Mouse (Mus musculus) MEL (cell line): ENCODE results near the gene Cobl. TPM values are rescaled to one million over a fixed set of nuclear protein-coding genes. Genes with fewer than 3 reads are reported as not detected.

ENCODE experiments used
- DNase-seq: peaks from one replicate; pipeline ENCODE4 v3.0.0; 2011; ENCODE audit warnings: low read depth, low spot score
- H3K27ac ChIP-seq: 2 replicates; pipeline ENCODE4 v1.5.1; 2012; ENCODE audit warnings: low read depth, mild to moderate bottlenecking, control low read depth, low read length, moderate library complexity; ENCODE audit not compliant: control insufficient read depth
- H3K27me3 ChIP-seq, 2 experiments: fragments of 150-350 bp in 1 of 2; sonication (generic) in 1 of 2; 2 replicates each; pipeline ENCODE4 v1.6.1; 2012; ENCODE audit warnings: low read length in 2 of 2, mild to moderate bottlenecking in 2 of 2, improper control_type of control experiment in 1 of 2, moderate library complexity in 1 of 2; ENCODE audit not compliant: insufficient read depth in 2 of 2, control insufficient read depth in 1 of 2
- H3K36me3 ChIP-seq, 2 experiments: 2 replicates each; pipeline ENCODE4 v1.6.1; 2012 to 2014; ENCODE audit warnings: low read length in 2 of 2, improper control_type of control experiment in 1 of 2, inconsistent platforms in 1 of 2, mild to moderate bottlenecking in 1 of 2; ENCODE audit not compliant: insufficient read depth in 2 of 2, control insufficient read depth in 1 of 2
- H3K4me1 ChIP-seq, 2 experiments: fragments of 150-350 bp in 1 of 2; sonication (generic) in 1 of 2; 2 replicates each; pipeline ENCODE4 v1.6.1; 2012; ENCODE audit warnings: low read length in 2 of 2, improper control_type of control experiment in 1 of 2, mild to moderate bottlenecking in 1 of 2; ENCODE audit not compliant: insufficient read depth in 2 of 2, control insufficient read depth in 1 of 2
- H3K4me3 ChIP-seq, 2 experiments: fragments of 150-350 bp in 1 of 2; sonication (generic) in 1 of 2; 2 replicates each; pipeline ENCODE4 v1.5.1; 2012; ENCODE audit warnings: low read depth in 2 of 2, low read length in 2 of 2, mild to moderate bottlenecking in 2 of 2, moderate library complexity in 2 of 2, control low read depth in 1 of 2, improper control_type of control experiment in 1 of 2; ENCODE audit not compliant: control insufficient read depth in 1 of 2, insufficient read depth in 1 of 2
- H3K79me2 ChIP-seq: 2 replicates; pipeline ENCODE4 v1.6.1; 2012; ENCODE audit warnings: mild to moderate bottlenecking, low read length, moderate library complexity; ENCODE audit not compliant: control insufficient read depth, poor library complexity, insufficient read depth
- H3K9ac ChIP-seq: 2 replicates; pipeline ENCODE4 v1.6.1; 2012; ENCODE audit warnings: low read depth, mild to moderate bottlenecking, control low read depth, low read length, moderate library complexity; ENCODE audit not compliant: control insufficient read depth, poor library complexity, severe bottlenecking
- H3K9me3 ChIP-seq: fragments of 150-350 bp; sonication (generic); replicated peaks from 2 replicates; pipeline ENCODE4 v1.6.1; 2012; ENCODE audit warnings: mild to moderate bottlenecking, low read length, improper control_type of control experiment, moderate library complexity; ENCODE audit not compliant: insufficient read depth
- CHD1 ChIP-seq: IDR thresholded peaks from 2 replicates; pipeline ENCODE4 v1.6.1; 2012; ENCODE audit warnings: low read depth, mild to moderate bottlenecking, inconsistent platforms, low read length, improper control_type of control experiment
- E2F4 ChIP-seq: IDR thresholded peaks from 2 replicates; pipeline ENCODE4 v1.6.1; 2011; ENCODE audit warnings: low read depth, low read length, improper control_type of control experiment, borderline replicate concordance
- ETS1 ChIP-seq: IDR thresholded peaks from 2 replicates; pipeline ENCODE4 v1.6.1; 2012; ENCODE audit warnings: low read depth, mild to moderate bottlenecking, inconsistent platforms, low read length, improper control_type of control experiment, moderate library complexity
- GATA1 ChIP-seq: IDR thresholded peaks from 2 replicates; pipeline ENCODE4 v1.6.1; 2011; ENCODE audit warnings: low read depth, low read length, improper control_type of control experiment
- JUND ChIP-seq: IDR thresholded peaks from 2 replicates; pipeline ENCODE4 v1.6.1; 2011; ENCODE audit warnings: low read depth, mild to moderate bottlenecking, improper control_type of control experiment, low read length
- MAX ChIP-seq: IDR thresholded peaks from 2 replicates; pipeline ENCODE4 v1.6.1; 2011; ENCODE audit warnings: low read length, improper control_type of control experiment
- MEF2A ChIP-seq: IDR thresholded peaks from 2 replicates; pipeline ENCODE4 v1.6.1; 2014; ENCODE audit warnings: low read depth, mild to moderate bottlenecking, inconsistent platforms, low read length, improper control_type of control experiment; ENCODE audit not compliant: poor library complexity, insufficient replicate concordance, severe bottlenecking; ENCODE audit errors: extremely low read depth
- MXI1 ChIP-seq: IDR thresholded peaks from 2 replicates; pipeline ENCODE4 v1.6.1; 2011; ENCODE audit warnings: mild to moderate bottlenecking, low read depth, low read length, improper control_type of control experiment
- POLR2AphosphoS2 ChIP-seq: IDR thresholded peaks from 2 replicates; pipeline ENCODE4 v1.6.1; 2011; ENCODE audit warnings: low read length, improper control_type of control experiment
- RAD21 ChIP-seq: IDR thresholded peaks from 2 replicates; pipeline ENCODE4 v1.6.1; 2011; ENCODE audit warnings: mild to moderate bottlenecking, low read depth, low read length, improper control_type of control experiment
- RCOR1 ChIP-seq: IDR thresholded peaks from 2 replicates; pipeline ENCODE4 v1.6.1; 2012; ENCODE audit warnings: low read depth, mild to moderate bottlenecking, inconsistent platforms, low read length, improper control_type of control experiment
- SMC3 ChIP-seq: IDR thresholded peaks from 2 replicates; pipeline ENCODE4 v1.6.1; 2011; ENCODE audit warnings: low read depth, low read length, improper control_type of control experiment
- TAL1 ChIP-seq: IDR thresholded peaks from 2 replicates; pipeline ENCODE4 v1.6.1; 2012; ENCODE audit warnings: mild to moderate bottlenecking, inconsistent platforms, low read length, moderate library complexity, mixed read lengths
- TCF12 ChIP-seq: IDR thresholded peaks from 2 replicates; pipeline ENCODE4 v1.6.1; 2014; ENCODE audit warnings: low read depth, mild to moderate bottlenecking, inconsistent platforms, low read length, improper control_type of control experiment, moderate library complexity
- USF2 ChIP-seq, 2 experiments: IDR thresholded peaks; 2 replicates each; pipeline ENCODE4 v1.6.1; 2011 to 2012; ENCODE audit warnings: improper control_type of control experiment in 2 of 2, low read length in 2 of 2, borderline replicate concordance in 1 of 2, inconsistent platforms in 1 of 2, low read depth in 1 of 2, mild to moderate bottlenecking in 1 of 2; ENCODE audit not compliant: insufficient read depth in 1 of 2
- ZMIZ1 ChIP-seq: IDR thresholded peaks from 2 replicates; pipeline ENCODE4 v1.6.1; 2012; ENCODE audit warnings: low read depth, mild to moderate bottlenecking, inconsistent platforms, low read length, improper control_type of control experiment, moderate library complexity
- ZNF384 ChIP-seq: IDR thresholded peaks from 2 replicates; pipeline ENCODE4 v1.6.1; 2012; ENCODE audit warnings: low read depth, mild to moderate bottlenecking, inconsistent platforms, low read length, improper control_type of control experiment
- polyA plus RNA-seq, 2 experiments: library from polyadenylated mRNA; stranded (reverse) in 1 of 2; unstranded in 1 of 2; fragments of >175 nt in 1 of 2; fragments of >200 nt in 1 of 2; gene quantifications; 2 replicates each; pipeline versions ENCODE4 v1.2.1 to v1.2.4; 2012; ENCODE audit warnings: low replicate concordance in 2 of 2, low read depth in 1 of 2; ENCODE audit not compliant: insufficient read length in 2 of 2, insufficient read depth in 1 of 2, missing spikeins in 1 of 2
- total RNA-seq: library from RNA; depleted of rRNA; stranded (reverse); fragments of 300-350 nt; gene quantifications from 2 replicates; pipeline ENCODE4 v1.2.3, GENCODE M21; 2012

Cobl gene
- total and polyA plus RNA-seq, 3 experiments, result not detected

GRCm38 (mm10) chr11:12421183-12421582 lies 43.6 kb downstream of the Cobl start:
- Histone ChIP-seq H3K9me3 (no peaks in the 10 kb centered on the region), H3K36me3 (no peaks in the 10 kb centered on the region)

GRCm38 (mm10) chr11:12420146-12420545 lies 44.6 kb downstream of the Cobl start:
- no peaks in the 10 kb centered on the region for H3K9me3 ChIP-seq

More at GRCm38 (mm10) chr11:12421183-12421582, 43.6 kb downstream of the Cobl start:
- Histone ChIP-seq H3K79me2 (no peaks in the 10 kb centered on the region), H3K9ac (no peak overlapping the region), H3K27ac (no peak overlapping the region), H3K4me3 (no peak overlapping the region), H3K27me3 (no peaks in the 10 kb centered on the region), H3K4me1 (no peaks in the 10 kb centered on the region)
- no peak for DNase-seq
- TF ChIP-seq TCF12 (no peak), MAX (no peak), POLR2AphosphoS2 (no peak), E2F4 (no peak), MEF2A (no peak), RCOR1 (no peak), JUND (no peak), CHD1 (no peak), ZMIZ1 (no peak), RAD21 (no peak), USF2 (IDR thresholded peaks at IDR 0.05; ENCODE audit: borderline replicate concordance in 1 of 2, insufficient read depth in 1 of 2, low read depth in 1 of 2, low read length in 2 of 2) (no peak), MXI1 (no peak)

More at GRCm38 (mm10) chr11:12420146-12420545, 44.6 kb downstream of the Cobl start:
- no peak for DNase-seq
- no peak overlapping the region for H3K27ac ChIP-seq
- H3K36me3 ChIP-seq, result no peaks in the 10 kb centered on the region
- H3K9ac ChIP-seq, result no peak overlapping the region
- TF ChIP-seq RCOR1, result no peak
- TF ChIP-seq MXI1, result no peak
- no peak for TF ChIP-seq E2F4
- TF ChIP-seq SMC3, result no peak
- no peak for TF ChIP-seq GATA1
- no peak for TF ChIP-seq ETS1
- TF ChIP-seq TCF12, result no peak
- no peak for TF ChIP-seq CHD1
- no peak for TF ChIP-seq ZNF384
- TF ChIP-seq POLR2AphosphoS2, result no peak
- no peak for TF ChIP-seq MAX
- TF ChIP-seq RAD21, result no peak
- TF ChIP-seq TAL1, result no peak
- H3K79me2 ChIP-seq, result no peaks in the 10 kb centered on the region
- H3K27me3 ChIP-seq, result no peaks in the 10 kb centered on the region
- no peak overlapping the region for H3K4me3 ChIP-seq
- no peaks in the 10 kb centered on the region for H3K4me1 ChIP-seq
